Mouse (Mus musculus): ENCODE results near the gene Srd5a3.

DNA sequence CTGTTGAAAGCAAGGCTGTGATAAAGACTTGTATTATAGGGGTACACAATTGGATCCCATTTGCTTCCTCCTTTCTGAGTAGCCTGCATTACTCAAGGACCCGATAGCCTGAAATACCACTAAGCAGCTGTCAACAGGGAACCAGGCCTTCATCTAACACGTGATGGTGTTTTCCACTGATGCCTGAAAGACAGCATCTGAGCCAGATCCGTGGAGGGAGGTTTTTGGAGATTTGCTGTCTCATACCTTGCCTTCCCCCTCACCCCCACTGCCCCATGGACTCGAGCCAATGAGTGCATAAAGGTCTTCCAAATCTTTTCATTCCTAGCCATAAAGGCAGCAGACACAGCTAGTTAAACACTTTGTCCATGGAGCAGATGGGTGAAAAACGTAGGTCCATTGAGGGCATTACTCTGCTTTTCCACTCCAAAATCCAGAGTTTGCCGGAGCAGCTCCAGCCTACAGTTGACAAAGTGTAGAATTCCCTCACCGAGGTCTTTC, 850 bp upstream of the Srd5a3 start:
- TF ChIP-seq CTCF (IDR thresholded peaks at IDR 0.05; ENCODE audit: extremely low read depth, insufficient read depth, insufficient read length, insufficient replicate concordance) (no peak), POLR2A (IDR thresholded peaks at IDR 0.05; ENCODE audit: low read depth, low read length) (no peak)
